Mouse (Mus musculus) Patski (cell line): ENCODE measurements around the gene Chst5. TPM values are rescaled to one million over a fixed set of nuclear protein-coding genes. Genes with fewer than 3 reads are reported as not detected.
A peak's percentile ranks its signal among the peaks of the same experiment; 100 is the strongest.

ENCODE experiments used
- ATAC-seq: fragments of 100-300 bp; one replicate; pipeline ENCODE4 v1.8.0; 2021
- CTCF ChIA-PET: fragments of 350-600 bp; sonication (Branson Sonifier 250); formaldehyde crosslinking; loops from one replicate; lab custom pipeline; 2022; ENCODE audit warnings: inconsistent platforms; lab: Charles Lee
- POLR2A ChIA-PET: fragments of 350-600 bp; sonication (Branson Sonifier 250); formaldehyde crosslinking; loops from one replicate; lab custom pipeline; 2022; ENCODE audit warnings: antibody characterized with exemption, inconsistent platforms; lab: Charles Lee
- DNase-seq: peaks from one replicate; pipeline ENCODE4 v3.0.0-alpha.2; 2011; ENCODE audit warnings: low read depth, low spot score
- H3K27me3 ChIP-seq: fragments of 371-371 bp; one replicate; pipeline ENCODE4 v1.5.1; 2021
- CTCF ChIP-seq: fragments of 100-300 bp; IDR thresholded peaks from one replicate; pipeline ENCODE4 v1.5.1; 2021
- in situ Hi-C: fragments of 300-500 bp; cut with MboI; formaldehyde crosslinking; loops from 3 replicates; pipeline ENCODE4 v1.11.1; 2018; ENCODE audit warnings: low pct_unique_long_range_greater_than_20kb, mixed read lengths
- polyA plus RNA-seq: library from polyadenylated mRNA; unstranded; gene quantifications from one replicate; pipeline ENCODE4 v1.2.3, GENCODE M21; 2021

Chst5 gene
- polyA plus RNA-seq, 1 experiment from 2014 or later, result not detected

DNA sequence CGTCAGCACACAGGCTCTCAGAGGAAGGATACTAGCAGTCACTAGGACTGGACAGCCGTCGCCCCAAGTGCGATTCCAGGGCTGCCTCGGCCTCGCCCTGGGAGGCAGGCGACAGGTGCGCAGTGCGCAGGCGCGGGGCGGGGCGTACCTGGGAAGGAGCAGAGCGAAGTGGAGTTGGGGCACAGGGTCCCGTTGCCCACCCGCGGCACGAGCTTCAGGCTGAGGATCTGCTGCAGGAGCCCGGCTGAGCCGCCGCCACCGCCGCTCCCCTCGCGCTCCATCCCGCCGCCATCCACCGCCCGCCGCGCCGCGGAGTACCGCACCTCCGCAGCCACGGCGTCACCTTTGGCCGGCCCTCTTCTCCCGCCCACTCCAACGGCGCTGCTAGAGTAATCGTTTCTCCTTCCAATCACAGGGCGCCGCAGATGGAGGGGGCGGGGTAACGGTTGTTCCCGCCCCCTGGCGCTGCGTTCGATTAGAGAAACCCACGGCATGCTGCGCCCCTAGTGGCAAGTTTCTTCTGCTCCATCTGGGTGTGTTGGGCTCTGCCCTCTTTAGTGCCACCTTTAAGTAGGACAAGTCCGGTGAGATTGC lies 33.8 kb downstream of the Chst5 start, which contains the start of gene Tmem170:
Gene Tmem170, minus strand, starts transcription at position 396 of the 594 bp plus-strand sequence.
- peak; percentile 98 for ATAC-seq
- no peaks in the 10 kb centered on the region for H3K27me3 ChIP-seq
- POLR2A ChIA-PET, result interaction anchor here (0.7 kb wide), 1 partner anchor 268 kb away, joined by 7 read pairs; no protein-coding TSS in a partner anchor
- CTCF ChIA-PET, result interaction anchor here (1.3 kb wide), 1 partner anchor 16 kb away, joined by 4 read pairs; no protein-coding TSS in a partner anchor
- TF ChIP-seq CTCF, result peak; percentile 99
- in situ Hi-C loops, result no loop called here
- peak; percentile 87 for DNase-seq

DNA sequence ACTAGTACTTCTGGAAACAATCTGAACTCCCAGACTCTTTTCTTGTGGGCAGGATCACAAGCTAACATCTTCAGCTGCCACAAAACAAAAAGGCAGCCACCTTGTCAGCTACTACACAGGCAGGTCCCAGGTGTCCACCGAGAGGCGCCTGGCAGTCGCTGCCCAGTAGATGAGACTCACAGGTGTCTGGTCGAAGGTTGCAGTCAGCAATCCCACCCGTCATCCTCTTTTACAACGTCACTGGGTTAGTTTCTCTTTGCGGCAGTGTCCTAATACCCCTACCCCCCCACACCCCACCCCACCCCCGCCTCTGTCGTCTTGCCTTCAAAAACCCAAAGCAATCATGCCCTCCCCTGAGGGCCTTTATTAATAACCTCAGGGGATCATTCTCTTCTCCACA lies 34.5 kb downstream of the Chst5 start:
- POLR2A ChIA-PET, result interaction anchor here (0.7 kb wide), 1 partner anchor 268 kb away, joined by 7 read pairs; no protein-coding TSS in a partner anchor
- DNase-seq (no peak), ATAC-seq (no peak)
- in situ Hi-C loops, result no loop called here
- TF ChIP-seq CTCF, result no peak
- CTCF ChIA-PET, result interaction anchor here (1.3 kb wide), 1 partner anchor 17 kb away, joined by 4 read pairs; no protein-coding TSS in a partner anchor
- no peaks in the 10 kb centered on the region for H3K27me3 ChIP-seq

DNA sequence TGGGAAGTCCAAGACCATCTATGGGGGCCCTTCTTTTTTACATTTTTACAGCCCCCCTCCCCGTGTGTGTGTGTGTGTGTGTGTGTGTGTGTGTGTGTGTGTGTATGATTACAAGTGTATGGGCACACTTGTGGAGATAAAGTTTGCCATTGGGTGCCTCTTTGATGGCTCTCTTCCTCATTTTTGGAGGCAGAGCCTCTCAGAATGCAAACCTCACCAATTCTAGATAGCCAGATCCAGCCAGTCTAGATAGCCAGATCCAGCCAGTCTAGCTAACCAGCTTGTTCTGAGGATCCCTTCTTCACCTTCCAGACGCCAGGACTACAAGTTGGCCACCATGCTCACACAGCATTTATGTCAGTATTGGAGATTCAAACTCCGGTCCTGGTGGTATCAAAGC lies 39.0 kb downstream of the Chst5 start:
- in situ Hi-C loops, result no loop called here
- ATAC-seq (no peak), DNase-seq (no peak)
- no peaks in the 10 kb centered on the region for H3K27me3 ChIP-seq
- ChIA-PET POLR2A (no interaction called here), CTCF (interaction anchor here (0.8 to 1.9 kb wide), 3 partner anchors 10 to 52 kb away, joined by 4 to 6 read pairs (median 5); no protein-coding TSS in a partner anchor)
- no peak for TF ChIP-seq CTCF

DNA sequence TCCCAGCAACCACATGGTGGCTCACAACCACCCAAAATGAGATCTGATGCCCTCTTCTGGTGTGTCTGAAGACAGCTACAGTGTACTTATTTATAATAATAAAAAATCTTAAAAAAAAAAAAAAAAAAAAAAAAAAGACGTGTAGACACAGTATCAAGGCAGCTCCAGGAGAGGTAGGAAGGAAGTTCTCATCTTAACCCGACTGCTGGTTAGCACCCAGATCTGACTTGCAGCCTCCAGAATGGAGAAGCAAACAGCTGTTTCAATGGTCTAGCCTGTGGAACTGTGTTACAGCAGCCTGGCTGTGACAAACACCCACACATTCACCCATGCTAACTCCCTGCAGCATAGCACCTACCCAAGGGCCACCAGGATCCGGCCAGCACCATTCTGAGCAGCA lies 39.9 kb downstream of the Chst5 start:
- TF ChIP-seq CTCF, result no peak
- ChIA-PET POLR2A (no interaction called here), CTCF (interaction anchor here (1.9 kb wide), 1 partner anchor 53 kb away, joined by 5 read pairs; no protein-coding TSS in a partner anchor)
- ATAC-seq (no peak), DNase-seq (no peak)
- no peaks in the 10 kb centered on the region for H3K27me3 ChIP-seq
- in situ Hi-C loops, result no loop called here

DNA sequence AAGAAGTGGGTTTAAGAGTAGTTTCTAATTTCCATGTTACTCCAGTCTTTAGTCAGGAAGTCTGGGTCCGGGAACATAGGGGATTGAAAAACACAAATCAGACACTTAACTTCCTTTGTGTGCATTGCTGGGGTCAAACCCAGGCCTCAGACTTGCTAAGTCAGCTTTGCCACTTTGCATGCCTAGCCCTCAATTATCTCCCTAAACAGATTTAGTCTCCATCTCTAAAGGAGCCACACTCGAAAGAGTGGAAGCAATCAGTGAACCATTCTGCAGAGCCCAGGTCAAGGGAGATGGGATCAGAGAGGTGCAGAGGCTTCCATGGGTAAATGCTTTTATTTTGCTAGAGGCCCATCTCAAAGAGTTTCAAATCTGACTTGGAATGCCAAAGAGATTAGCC lies 41.6 kb downstream of the Chst5 start:
- ChIA-PET POLR2A (no interaction called here), CTCF (no interaction called here)
- ATAC-seq (no peak), DNase-seq (no peak)
- in situ Hi-C loops, result no loop called here
- no peak for TF ChIP-seq CTCF
- H3K27me3 ChIP-seq, result no peaks in the 10 kb centered on the region

DNA sequence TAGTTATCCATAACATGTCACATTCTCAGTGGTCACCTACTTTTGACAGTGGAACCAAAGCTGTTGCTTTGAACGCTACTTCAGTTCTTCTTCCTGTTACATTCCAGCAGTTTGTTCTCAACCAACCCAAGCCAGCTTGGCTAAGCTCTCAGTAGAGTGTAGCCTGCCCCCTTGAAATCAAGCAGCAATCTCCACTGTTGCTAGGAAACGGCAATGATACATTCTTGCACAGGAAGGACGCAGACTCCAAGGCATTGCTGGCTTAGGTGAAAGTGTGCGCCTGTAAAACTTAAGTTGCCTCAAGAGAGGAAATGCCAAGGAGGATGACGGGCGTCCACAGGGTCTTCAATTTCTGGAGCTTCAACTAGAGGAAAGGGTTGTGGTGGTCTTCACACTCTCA lies 44.4 kb downstream of the Chst5 start:
- ChIA-PET POLR2A (no interaction called here), CTCF (interaction anchor here (0.5 kb wide), 1 partner anchor 1121 kb away, joined by 3 read pairs; no protein-coding TSS in a partner anchor)
- in situ Hi-C loops, result no loop called here
- no peak for DNase-seq
- ATAC-seq, result no peak
- no peaks in the 10 kb centered on the region for H3K27me3 ChIP-seq
- TF ChIP-seq CTCF, result no peak

DNA sequence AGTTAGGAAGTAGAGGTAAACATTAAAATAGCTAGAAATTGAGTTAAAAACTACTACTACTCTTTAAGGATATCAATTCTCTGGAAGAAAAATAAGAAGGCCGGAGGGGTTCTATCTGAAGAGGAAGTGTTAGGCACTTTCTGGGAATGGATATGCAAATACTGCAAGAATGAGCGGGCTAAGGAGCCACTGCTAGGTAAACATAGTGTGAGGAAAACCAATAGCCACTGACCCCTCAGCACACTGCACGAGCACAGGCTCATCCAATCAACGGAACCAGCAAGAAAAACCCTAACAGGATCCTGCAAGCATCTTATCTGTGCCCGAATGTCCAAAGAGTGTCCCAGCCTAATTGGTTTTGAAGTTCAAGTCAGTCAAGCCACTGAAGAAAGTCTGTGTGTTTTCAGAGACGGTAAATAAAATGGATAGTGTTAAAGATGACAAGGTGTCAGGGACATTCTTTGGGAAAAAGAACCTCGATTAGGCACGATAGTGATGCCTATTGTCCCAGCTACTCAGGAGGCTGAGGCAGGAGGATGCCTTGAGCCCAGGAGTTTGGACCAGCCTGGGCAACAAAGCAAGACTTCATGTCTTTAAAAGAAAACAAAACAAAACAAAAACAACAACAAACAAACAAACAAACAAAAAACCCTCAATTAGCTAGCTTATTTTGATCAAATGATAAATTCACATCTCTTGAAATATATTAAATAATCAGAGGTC lies 45.0 kb downstream of the Chst5 start:
- ChIA-PET CTCF (interaction anchor here (0.5 kb wide), 1 partner anchor 1120 kb away, joined by 3 read pairs; no protein-coding TSS in a partner anchor), POLR2A (no interaction called here)
- in situ Hi-C loops, result no loop called here
- no peak for ATAC-seq
- no peaks in the 10 kb centered on the region for H3K27me3 ChIP-seq
- no peak for TF ChIP-seq CTCF
- DNase-seq, result no peak

DNA sequence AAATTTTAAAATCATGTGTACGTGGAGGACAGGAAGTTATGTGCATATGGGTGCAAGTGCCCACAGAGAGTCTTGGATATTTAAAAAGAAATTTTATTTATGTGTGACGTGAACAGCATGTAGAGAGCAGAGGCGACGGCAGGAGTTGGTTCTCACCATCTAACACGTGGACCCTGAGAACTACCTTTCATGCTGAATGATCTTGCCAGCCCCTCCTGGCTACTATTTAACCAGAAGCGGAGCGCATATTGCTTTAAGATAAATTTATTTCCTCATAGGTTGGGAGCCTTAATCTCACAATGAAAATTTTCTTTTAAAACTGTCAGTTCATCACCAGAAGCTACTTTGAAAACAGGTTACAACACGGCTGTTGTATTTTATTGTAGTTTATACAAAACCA lies 45.6 kb downstream of the Chst5 start:
- no peak for TF ChIP-seq CTCF
- CTCF ChIA-PET, result no interaction called here
- in situ Hi-C loops, result no loop called here
- POLR2A ChIA-PET, result no interaction called here
- DNase-seq (no peak), ATAC-seq (no peak)
- H3K27me3 ChIP-seq, result no peaks in the 10 kb centered on the region

DNA sequence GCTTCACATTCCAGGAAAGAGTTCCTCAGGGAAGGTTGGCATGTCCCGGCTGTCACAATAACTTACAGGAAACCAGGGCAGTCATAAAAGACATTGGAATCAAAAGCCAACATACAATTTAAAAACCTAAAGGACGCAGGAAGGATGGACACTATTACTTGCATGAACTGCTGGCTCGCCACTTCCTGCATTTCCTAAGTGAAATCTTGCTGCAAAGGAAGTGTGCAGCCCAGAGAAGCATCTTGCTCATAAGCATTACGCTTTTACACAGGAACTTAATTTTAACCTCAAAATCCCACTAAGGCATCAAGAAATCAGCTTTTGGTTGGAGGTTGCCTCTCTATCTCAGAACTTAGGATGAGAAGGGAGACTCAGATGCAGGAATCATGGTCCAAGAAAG lies 47.0 kb downstream of the Chst5 start:
- no peaks in the 10 kb centered on the region for H3K27me3 ChIP-seq
- no peak for DNase-seq
- in situ Hi-C loops, result no loop called here
- ChIA-PET POLR2A (no interaction called here), CTCF (no interaction called here)
- TF ChIP-seq CTCF, result no peak
- no peak for ATAC-seq

DNA sequence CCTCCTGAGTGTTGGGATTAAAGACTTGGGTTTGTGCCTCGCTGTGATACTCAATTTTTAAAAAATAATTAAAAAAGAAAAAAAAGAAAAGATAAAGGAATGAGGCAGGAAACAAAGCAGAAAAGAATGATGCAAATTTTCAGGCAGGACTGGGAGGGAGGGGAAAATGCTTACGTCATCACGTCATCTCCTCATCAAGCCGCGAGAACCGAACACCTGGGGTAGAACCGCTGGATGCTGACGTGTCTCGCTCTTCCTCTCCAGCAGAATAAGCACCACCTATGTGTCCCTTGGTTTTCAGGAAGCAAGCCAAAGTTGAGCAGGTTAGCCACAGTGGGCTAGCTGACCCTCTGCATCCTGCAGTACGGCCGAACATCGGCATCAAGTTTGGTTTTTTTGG lies 54.3 kb downstream of the Chst5 start:
- DNase-seq (no peak), ATAC-seq (no peak)
- in situ Hi-C loops, result no loop called here
- no peak for TF ChIP-seq CTCF
- no peaks in the 10 kb centered on the region for H3K27me3 ChIP-seq
- ChIA-PET POLR2A (interaction anchor here (0.6 kb wide), 1 partner anchor 124 kb away, joined by 3 read pairs; no protein-coding TSS in a partner anchor), CTCF (no interaction called here)
